Mouse (Mus musculus) spleen, adult 2 months (tissue): ENCODE data around the gene Mindy1.

Experiments
- CTCF ChIP-seq: fragments of 200-500 bp; IDR thresholded peaks from 2 replicates; pipeline ENCODE4 v1.5.1; 2011; ENCODE audit warnings: mild to moderate bottlenecking, inconsistent platforms; ENCODE audit not compliant: insufficient read depth, insufficient read length, insufficient replicate concordance; ENCODE audit errors: extremely low read depth
- POLR2A ChIP-seq: fragments of 200-500 bp; IDR thresholded peaks from 2 replicates; pipeline ENCODE4 v1.6.1; 2011; ENCODE audit warnings: low read depth, low read length, inconsistent platforms

- TF ChIP-seq POLR2A = no peak
- peak; percentile 1; the same call in 1 of the 2 replicates for TF ChIP-seq CTCF
These were observed 30.1 kb downstream of the Mindy1 start for GRCm38 (mm10) chr3:95310968-95311882.
